Mouse (Mus musculus) heart, adult 2 months (tissue): ENCODE measurements at regions not wholly inside any gene's neighbourhood (a gene's known extent, or its start where the extent isn't known, plus 50 kb on each side); places are given as distances from the start of the nearest gene placed in this dataset.

ENCODE experiments used
- DNase-seq, 2 experiments: peaks; one replicate each; pipeline ENCODE4 v3.0.0; 2021
- H3K27ac ChIP-seq: fragments of 200-600 bp; 2 replicates; pipeline ENCODE4 v1.8.1; 2022
- H3K27me3 ChIP-seq: fragments of 200-500 bp; 2 replicates; pipeline ENCODE4 v1.6.1; 2012; ENCODE audit warnings: mild to moderate bottlenecking, low read length, inconsistent platforms, mixed read lengths; ENCODE audit not compliant: control insufficient read depth, insufficient read depth
- H3K36me3 ChIP-seq: fragments of 200-500 bp; 2 replicates; pipeline ENCODE4 v1.6.1; 2012; ENCODE audit warnings: low read length, inconsistent platforms; ENCODE audit not compliant: control insufficient read depth, insufficient read depth
- H3K4me1 ChIP-seq: fragments of 200-500 bp; 2 replicates; pipeline ENCODE4 v1.6.1; 2011; ENCODE audit warnings: low read length; ENCODE audit not compliant: control insufficient read depth, insufficient read depth
- H3K4me3 ChIP-seq: fragments of 200-600 bp; 2 replicates; pipeline ENCODE4 v1.8.1; 2022
- H3K79me2 ChIP-seq: fragments of 200-500 bp; replicated peaks from 2 replicates; pipeline ENCODE4 v1.6.1; 2012; ENCODE audit warnings: mild to moderate bottlenecking, inconsistent platforms, low read length, moderate library complexity, mixed read lengths; ENCODE audit not compliant: control insufficient read depth, insufficient read depth
- H3K9ac ChIP-seq: fragments of 200-500 bp; 2 replicates; pipeline ENCODE4 v1.6.1; 2012; ENCODE audit warnings: low read depth, mild to moderate bottlenecking, control low read depth, inconsistent platforms, low read length, mixed read lengths
- CTCF ChIP-seq: fragments of 200-600 bp; IDR thresholded peaks from 2 replicates; pipeline ENCODE4 v1.8.1; 2022; ENCODE audit warnings: antibody characterized with exemption, mild to moderate bottlenecking, moderate library complexity
- EP300 ChIP-seq: fragments of 200-500 bp; IDR thresholded peaks from 2 replicates; pipeline ENCODE4 v1.6.1; 2011; ENCODE audit warnings: low read depth, low read length, control low read depth; ENCODE audit not compliant: insufficient read depth
- POLR2A ChIP-seq: fragments of 200-500 bp; IDR thresholded peaks from 2 replicates; pipeline ENCODE4 v1.6.1; 2011; ENCODE audit warnings: mild to moderate bottlenecking, low read depth, low read length, control low read depth; ENCODE audit not compliant: insufficient read depth
- WGBS: fragments of 180-500 bp; shearing (Covaris S2); methylation state at CpG from one replicate; pipeline ENCODE4 v1.1.7; 2018; 5-methylcytosine and 5-hydroxymethylcytosine counted together
- intact Hi-C: fragments of 180-260 bp; cut with DNase I; formaldehyde crosslinking; loops from one replicate; pipeline ENCODE4 v1.15.1; 2025
- microRNA-seq, 2 experiments: library from miRNA; unstranded; fragments of <30 nt; microRNA quantifications; one replicate each; pipeline ENCODE4 v1.2.0; 2021

GRCm38 (mm10) chr8:15209856-15210521, 164.1 kb upstream of the BB014433 start:
- 54% methylated on average over 6 of the region's 6 CpGs for WGBS
- Histone ChIP-seq H3K27me3 (no peaks in the 10 kb centered on the region), H3K27ac (no peak overlapping the region), H3K4me1 (no peaks in the 10 kb centered on the region), H3K9ac (no peak overlapping the region), H3K4me3 (no peak overlapping the region), H3K79me2 (no peaks in the 10 kb centered on the region), H3K36me3 (no peaks in the 10 kb centered on the region)
- TF ChIP-seq CTCF (no peak), EP300 (no peak), POLR2A (no peak)
- intact Hi-C loops = no loop called here
- no peak for DNase-seq

GRCm38 (mm10) chr8:15201556-15201955, 155.7 kb upstream of the BB014433 start:
- Histone ChIP-seq H3K4me3 (no peak overlapping the region), H3K79me2 (no peaks in the 10 kb centered on the region), H3K9ac (no peak overlapping the region), H3K27me3 (no peaks in the 10 kb centered on the region), H3K36me3 (no peaks in the 10 kb centered on the region), H3K27ac (no peak overlapping the region), H3K4me1 (no peaks in the 10 kb centered on the region)
- no peak for DNase-seq
- TF ChIP-seq CTCF (no peak), POLR2A (no peak), EP300 (no peak)
- 79% methylated on average over 6 of the region's 6 CpGs for WGBS
- intact Hi-C loops = no loop called here

- Histone ChIP-seq H3K27me3 (no peaks in the 10 kb centered on the region), H3K79me2 (no peaks in the 10 kb centered on the region), H3K27ac (no peak overlapping the region), H3K36me3 (no peaks in the 10 kb centered on the region), H3K9ac (no peak overlapping the region), H3K4me3 (no peak overlapping the region), H3K4me1 (no peaks in the 10 kb centered on the region)
- no peak for TF ChIP-seq CTCF
- no peak for TF ChIP-seq EP300
- TF ChIP-seq POLR2A = no peak
- intact Hi-C loops = no loop called here
- no peak for DNase-seq
- WGBS = 62% methylated on average over 3 of the region's 3 CpGs
Observed at GRCm38 (mm10) chr8:15190708-15191107, 144.8 kb upstream of the BB014433 start.

GRCm38 (mm10) chr8:15189079-15189612, 143.3 kb upstream of the BB014433 start:
- no peaks in the 10 kb centered on the region for H3K27me3 ChIP-seq
- H3K4me3 ChIP-seq = no peak overlapping the region
- no peaks in the 10 kb centered on the region for H3K36me3 ChIP-seq

More at GRCm38 (mm10) chr8:15189079-15189612, 143.3 kb upstream of the BB014433 start:
- no peak overlapping the region for H3K9ac ChIP-seq
- no peak overlapping the region for H3K27ac ChIP-seq
- DNase-seq = no peak
- TF ChIP-seq EP300 (no peak), POLR2A (no peak), CTCF (no peak)
- WGBS = 55% methylated on average over 10 of the region's 10 CpGs
- no peaks in the 10 kb centered on the region for H3K4me1 ChIP-seq
- H3K79me2 ChIP-seq = no peaks in the 10 kb centered on the region
- intact Hi-C loops = no loop called here

Small RNA genes lying in the stretch of these regions (microRNA-seq; reads per million reads assigned to microRNA genes)
- gene Gm25255 (0 reads per million in 2 experiments), gene Gm25871 (0 reads per million in 2 experiments)
